9 mouse cellular contexts compared by ENCODE assay signal in the genomic region with DNA sequence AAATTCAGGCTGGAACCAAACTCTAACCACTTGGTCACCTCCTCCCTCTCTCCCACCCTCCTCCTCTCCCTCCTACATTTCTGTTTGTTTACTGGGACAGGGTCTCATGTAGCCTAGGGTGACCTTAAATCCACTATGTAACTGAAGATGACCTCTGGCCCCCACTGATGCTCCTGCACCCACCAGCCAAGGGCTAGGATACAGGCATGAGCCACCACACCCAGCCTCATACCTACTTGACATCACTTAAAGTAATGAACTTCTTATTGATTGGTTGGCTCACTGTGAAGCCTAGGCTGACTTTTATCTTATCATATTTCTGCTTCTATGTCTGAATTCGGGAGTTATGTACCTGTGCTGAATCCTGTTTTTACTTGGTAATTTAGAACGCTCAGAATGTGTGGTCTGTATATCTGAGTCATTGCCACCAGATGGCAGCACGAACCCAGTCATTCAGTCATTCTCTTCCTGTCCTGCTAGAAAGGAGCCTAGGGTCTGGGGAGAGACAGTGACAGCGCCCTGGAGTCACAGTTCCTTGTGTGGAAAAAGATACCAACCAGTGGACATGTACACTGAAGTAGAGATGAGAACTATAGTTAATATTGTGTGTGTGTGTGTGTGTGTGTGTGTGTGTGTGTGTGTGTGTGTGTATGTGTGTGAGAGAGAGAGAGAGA. TPM values are rescaled to one million over a fixed set of nuclear protein-coding genes. Genes with fewer than 3 reads are reported as not detected.
DNase-seq lines count a peak whose midpoint lies in the region; ATAC-seq and TF ChIP-seq lines count a peak whose summit lies in the region.
"Had no signal": no experiment of that assay in that cellular context is flagged by ENCODE, and none has a peak within 500 bp of the region (broad histone marks: within the 10 kb centered on the region; RNA-seq: fewer than 3 reads in every experiment).

No protein-coding gene starts in this region.

- H3K4me2 ChIP-seq in kidney, embryonic 15.5 days = no peak overlapping the region
- H3K4me2 ChIP-seq in liver, embryonic 14.5 days (ENCODE audit: low read depth) = no peak overlapping the region
- H3K4me2 ChIP-seq in neural tube, embryonic 12.5 days (replicated peaks) = no peak overlapping the region
- H3K4me2 ChIP-seq: heart, embryonic 13.5 days had no signal

- TF ChIP-seq EP300 in liver, embryonic 14.5 days (IDR thresholded peaks at IDR 0.05; ENCODE audit: low read depth) = no peak

- no peaks in the 10 kb centered on the region for H3K9me3 ChIP-seq in kidney, embryonic 15.5 days (replicated peaks)
- H3K9me3 ChIP-seq in liver, embryonic 14.5 days (ENCODE audit: control insufficient read depth, low read length) = no peaks in the 10 kb centered on the region
- H3K9me3 ChIP-seq in neural tube, embryonic 12.5 days = no peaks in the 10 kb centered on the region
- H3K9me3 ChIP-seq: heart, embryonic 13.5 days had no signal

- H3K4me3 ChIP-seq in kidney, embryonic 15.5 days (replicated peaks) = no peak overlapping the region
- no peak overlapping the region for H3K4me3 ChIP-seq in liver, embryonic 14.5 days (ENCODE audit: insufficient read depth in 1 of 2, low read depth in 2 of 2, low read length in 2 of 2)
- no peak overlapping the region for H3K4me3 ChIP-seq in neural tube, embryonic 12.5 days
- H3K4me3 ChIP-seq: heart, embryonic 13.5 days had no signal

- no peaks in the 10 kb centered on the region for H3K36me3 ChIP-seq in kidney, embryonic 15.5 days
- H3K36me3 ChIP-seq in liver, embryonic 14.5 days (replicated peaks; ENCODE audit: control insufficient read depth, insufficient read depth, low read depth) = no peaks in the 10 kb centered on the region
- no peaks in the 10 kb centered on the region for H3K36me3 ChIP-seq in neural tube, embryonic 12.5 days
- H3K36me3 ChIP-seq: heart, embryonic 13.5 days had no signal

- no peak overlapping the region for H3K9ac ChIP-seq in kidney, embryonic 15.5 days
- H3K9ac ChIP-seq in liver, embryonic 14.5 days (replicated peaks) = no peak overlapping the region
- H3K9ac ChIP-seq in neural tube, embryonic 12.5 days = 0 out of 2 replicates have a peak overlapping the region, but pooled peaks have one; percentile 13
- H3K9ac ChIP-seq: heart, embryonic 13.5 days had no signal

- 7% methylated on average over 4 of the region's 4 CpGs for WGBS in kidney, embryonic 15.5 days
- 6% methylated on average over 4 of the region's 4 CpGs for WGBS in liver, embryonic 14.5 days (ENCODE audit: insufficient replicate concordance)
- WGBS in neural tube, embryonic 12.5 days = 13% methylated on average over 4 of the region's 4 CpGs

- peak; percentile 47 to 60 for DNase-seq in CD8-positive naive resting alpha-beta T cell, adult 2 months (ENCODE audit: low read depth in 2 of 2, low spot score in 2 of 2)
- peak; percentile 49 to 87 for DNase-seq in adrenal gland, adult (ENCODE audit: inconsistent age in 2 of 2, low spot score in 1 of 2)
- DNase-seq in embryo, embryonic 11.5 days (ENCODE audit: low read depth, low spot score) = peak; percentile 56
- DNase-seq in heart, adult 8-10 months (ENCODE audit: low spot score) = peak; percentile 73
- DNase-seq in liver, embryonic 14.5 days (ENCODE audit: low read depth in 3 of 3, low spot score in 3 of 3) = peak in 2 of 3 experiments; percentile 24 to 28
- peak; percentile 80 for DNase-seq in thymus, postnatal 25 days

- no peak overlapping the region for H3K27ac ChIP-seq in kidney, embryonic 15.5 days
- H3K27ac ChIP-seq in liver, embryonic 14.5 days = no peak overlapping the region
- no peak overlapping the region for H3K27ac ChIP-seq in neural tube, embryonic 12.5 days
- H3K27ac ChIP-seq: heart, embryonic 13.5 days had no signal

- peak; percentile 69 for ATAC-seq in kidney, embryonic 15.5 days (replicated peaks; ENCODE audit: low FRiP score)
- ATAC-seq in liver, embryonic 14.5 days (ENCODE audit: insufficient read depth) = peak; percentile 54
- peak; percentile 67 for ATAC-seq in neural tube, embryonic 12.5 days (ENCODE audit: low FRiP score, low read depth)

- H3K4me1 ChIP-seq in kidney, embryonic 15.5 days = peaks cover 15% of the 10 kb centered on the region
- H3K4me1 ChIP-seq in liver, embryonic 14.5 days (replicated peaks; ENCODE audit: control insufficient read depth in 2 of 2, insufficient read depth in 2 of 2, low read length in 1 of 2) = peaks cover 0 to 7% of the 10 kb centered on the region in 2 experiments; a peak in 2 of 4 replicates
- H3K4me1 ChIP-seq in neural tube, embryonic 12.5 days = no peaks in the 10 kb centered on the region

- TF ChIP-seq CTCF in liver, embryonic 14.5 days (IDR thresholded peaks at IDR 0.05; ENCODE audit: low read depth) = peak; percentile 69

- no peaks in the 10 kb centered on the region for H3K27me3 ChIP-seq in kidney, embryonic 15.5 days
- H3K27me3 ChIP-seq in liver, embryonic 14.5 days (ENCODE audit: control insufficient read depth, insufficient read depth, low read length) = no peaks in the 10 kb centered on the region
- no peaks in the 10 kb centered on the region for H3K27me3 ChIP-seq in neural tube, embryonic 12.5 days (replicated peaks)
- H3K27me3 ChIP-seq: heart, embryonic 13.5 days had no signal

RNA-seq across cellular contexts. Expression of gene Ldhb, which starts 17.0 kb away (rescaled TPM):
- 1,000 to 10,000 TPM; 3,276 to 3,540 (median 3,455) TPM for total RNA-seq in heart, adult 8-10 months (2022)
- polyA plus RNA-seq in kidney, embryonic 15.5 days (2015; fragmentation: Nextera tagmentation; extraction: Ambion mirVana) = 697 and 713 TPM in 2 replicates
- polyA plus RNA-seq in liver, embryonic 14.5 days (2012; rRNA removed) = 13.7 and 16.0 TPM in 2 replicates
- polyA plus RNA-seq in liver, embryonic 14.5 days (2014; fragmentation: Nextera tagmentation; extraction: Ambion mirVana) = 20.8 and 22.3 TPM in 2 replicates
- 495 and 509 TPM in 2 replicates for polyA plus RNA-seq in neural tube, embryonic 12.5 days (2016; fragmentation: Nextera tagmentation; extraction: Ambion mirVana)

RNA-seq across cellular contexts. Expression of gene Kcnj8, which starts 46.6 kb away (rescaled TPM):
- total RNA-seq in heart, adult 8-10 months (2022) = 10 to 100 TPM; 16.2 to 25.0 (median 18.3) TPM
- 24.4 and 26.8 TPM in 2 replicates for polyA plus RNA-seq in kidney, embryonic 15.5 days (2015; fragmentation: Nextera tagmentation; extraction: Ambion mirVana)
- 0.87 and 0.89 TPM in 2 replicates for polyA plus RNA-seq in liver, embryonic 14.5 days (2012; rRNA removed)
- polyA plus RNA-seq in liver, embryonic 14.5 days (2014; fragmentation: Nextera tagmentation; extraction: Ambion mirVana) = 1.6 TPM in 2 replicates
- polyA plus RNA-seq in neural tube, embryonic 12.5 days (2016; fragmentation: Nextera tagmentation; extraction: Ambion mirVana) = 6.6 and 8.4 TPM in 2 replicates

RNA-seq across cellular contexts. Expression of gene Gys2, which starts 51.9 kb away (rescaled TPM):
- total RNA-seq in heart, adult 8-10 months (2022) = not detected
- 0.23 and 1.3 TPM in 2 replicates for polyA plus RNA-seq in kidney, embryonic 15.5 days (2015; fragmentation: Nextera tagmentation; extraction: Ambion mirVana)
- 20.9 and 22.4 TPM in 2 replicates for polyA plus RNA-seq in liver, embryonic 14.5 days (2012; rRNA removed)
- 38.8 and 43.6 TPM in 2 replicates for polyA plus RNA-seq in liver, embryonic 14.5 days (2014; fragmentation: Nextera tagmentation; extraction: Ambion mirVana)
- polyA plus RNA-seq in neural tube, embryonic 12.5 days (2016; fragmentation: Nextera tagmentation; extraction: Ambion mirVana) = 0.06 TPM in 1 of 2 replicates, not detected in the other

Comparison
In these comparisons a context has a peak if more than half of its experiments do, and no peak if none do; other contexts are left out.
1. DNase-seq: peak in every context shown above with its lines; median percentile 80 in thymus, postnatal 25 days; 73 in heart, adult 8-10 months; 68 in adrenal gland, adult; 56 in embryo, embryonic 11.5 days; 54 in CD8-positive naive resting alpha-beta T cell, adult 2 months; 26 in liver, embryonic 14.5 days.
2. RNA of gene Ldhb, which starts 17.0 kb away (polyA plus RNA-seq): 697 to 713 TPM in kidney, embryonic 15.5 days and 495 to 509 TPM in neural tube, embryonic 12.5 days; 13.7 to 22.3 TPM in liver, embryonic 14.5 days; every median in the first group is over 10 times any median in the second.
3. Peak in every context shown above with its lines, with median percentiles within 50 percentile points of each other: ATAC-seq.